Mouse (Mus musculus): ENCODE measurements around the gene Ahnak2. TPM values are rescaled to one million over a fixed set of nuclear protein-coding genes. Genes with fewer than 3 reads are reported as not detected.

Gene Ahnak2
- polyA plus RNA-seq, 1 experiment from 2014 or later, result 0.17 TPM

DNA sequence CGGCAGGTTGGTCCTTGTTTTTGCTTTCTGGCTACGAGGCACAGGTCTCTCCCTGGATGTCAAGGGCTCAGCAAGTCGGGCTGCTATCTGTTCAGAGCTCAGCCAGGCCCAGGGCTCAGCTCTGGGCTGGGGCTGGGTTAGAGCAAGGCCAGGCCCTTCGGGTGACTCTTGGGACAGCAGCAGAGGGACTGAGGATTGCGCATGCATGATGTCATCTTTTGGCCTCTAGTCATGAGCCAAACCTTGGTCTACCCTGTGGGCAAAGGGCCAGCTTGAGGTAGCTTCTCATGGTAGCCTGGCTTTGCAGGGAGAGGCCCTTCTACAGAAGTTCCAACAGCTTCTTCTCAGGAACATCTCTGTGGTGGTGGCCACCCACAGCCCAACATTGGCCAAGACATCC, 38.3 kb downstream of the Ahnak2 start:
- Histone ChIP-seq H3K4me2 (ENCODE audit: low read depth, severe bottlenecking) (no peak overlapping the region), H3K9ac (ENCODE audit: low read length) (no peak overlapping the region), H3K4me1 (ENCODE audit: control insufficient read depth, insufficient read depth, low read length) (no peaks in the 10 kb centered on the region), H3K9me3 (ENCODE audit: control insufficient read depth, low read length) (no peaks in the 10 kb centered on the region), H3K27ac (replicated peaks; ENCODE audit: low read depth, low read length) (no peak overlapping the region), H3K36me3 (ENCODE audit: control insufficient read depth, insufficient read depth, low read length) (no peaks in the 10 kb centered on the region), H3K27me3 (ENCODE audit: control insufficient read depth, insufficient read depth, low read length) (no peaks in the 10 kb centered on the region), H3K4me3 (ENCODE audit: low read depth, low read length) (no peak overlapping the region)
- WGBS, result 79% methylated on average over 5 of the region's 5 CpGs
- ATAC-seq (ENCODE audit: insufficient number of reproducible peaks, low FRiP score, low TSS enrichment, low read depth) (no peak), DNase-seq (ENCODE audit: low spot score) (no peak)

DNA sequence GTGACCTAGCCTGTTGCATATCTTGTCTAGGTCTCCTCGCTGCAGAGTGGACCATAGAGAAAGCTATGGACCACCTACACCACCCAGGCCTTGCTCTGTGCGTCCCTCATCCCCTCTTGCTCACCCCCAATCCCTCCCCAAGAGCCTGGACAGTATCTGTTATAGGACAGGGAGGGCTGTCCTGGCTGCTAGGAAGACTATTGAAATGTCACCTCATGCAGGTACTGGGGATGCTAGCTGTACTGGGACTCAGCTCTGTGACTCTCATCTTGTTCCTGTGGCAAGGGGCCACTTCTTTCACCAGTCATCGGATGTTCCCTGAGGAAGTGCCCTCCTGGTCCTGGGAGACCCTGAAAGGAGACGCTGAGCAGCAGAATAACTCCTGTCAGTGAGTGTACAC, 39.3 kb downstream of the Ahnak2 start:
- ATAC-seq (ENCODE audit: insufficient number of reproducible peaks, low FRiP score, low TSS enrichment, low read depth), result no peak

DNA sequence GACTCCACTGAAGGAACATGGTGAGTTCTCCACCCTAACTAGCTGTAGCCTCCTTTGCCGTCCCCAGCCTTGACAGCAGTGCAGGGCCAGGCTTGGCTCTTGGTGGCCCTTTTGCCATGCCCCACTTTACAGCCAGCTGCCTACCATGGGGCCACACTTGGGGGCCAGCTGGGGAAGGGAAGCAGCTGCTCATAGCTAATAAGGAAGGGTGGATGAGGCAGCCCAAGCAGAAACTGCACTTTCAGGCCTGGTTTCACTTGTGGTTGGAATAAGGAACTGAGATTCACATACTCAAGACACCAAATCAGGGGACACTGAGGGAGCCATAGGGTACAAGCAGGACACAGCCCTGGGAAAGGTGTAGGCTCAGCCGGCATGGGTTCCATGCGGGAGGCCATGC, 40.4 kb downstream of the Ahnak2 start:
- no peak overlapping the region for H3K4me3 ChIP-seq (ENCODE audit: low read depth, low read length)
- no peaks in the 10 kb centered on the region for H3K36me3 ChIP-seq (ENCODE audit: control insufficient read depth, insufficient read depth, low read length)
- DNase-seq (ENCODE audit: low spot score) (no peak), ATAC-seq (ENCODE audit: insufficient number of reproducible peaks, low FRiP score, low TSS enrichment, low read depth) (no peak)
- no peaks in the 10 kb centered on the region for H3K4me1 ChIP-seq (ENCODE audit: control insufficient read depth, insufficient read depth, low read length)
- no peak overlapping the region for H3K4me2 ChIP-seq (ENCODE audit: low read depth, severe bottlenecking)
- H3K27me3 ChIP-seq (ENCODE audit: control insufficient read depth, insufficient read depth, low read length), result no peaks in the 10 kb centered on the region
- no peak overlapping the region for H3K27ac ChIP-seq (replicated peaks; ENCODE audit: low read depth, low read length)
- H3K9me3 ChIP-seq (ENCODE audit: control insufficient read depth, low read length), result no peaks in the 10 kb centered on the region
- WGBS, result 86% methylated on average over 3 of the region's 3 CpGs
- H3K9ac ChIP-seq (ENCODE audit: low read length), result no peak overlapping the region

More for the DNA sequence above, 39.3 kb downstream of the Ahnak2 start:
- no peak overlapping the region for H3K27ac ChIP-seq (replicated peaks; ENCODE audit: low read depth, low read length)
- no peak overlapping the region for H3K4me2 ChIP-seq (ENCODE audit: low read depth, severe bottlenecking)
- H3K4me1 ChIP-seq (ENCODE audit: control insufficient read depth, insufficient read depth, low read length), result no peaks in the 10 kb centered on the region
- no peaks in the 10 kb centered on the region for H3K9me3 ChIP-seq (ENCODE audit: control insufficient read depth, low read length)
- no peaks in the 10 kb centered on the region for H3K36me3 ChIP-seq (ENCODE audit: control insufficient read depth, insufficient read depth, low read length)
- no peak for DNase-seq (ENCODE audit: low spot score)
- H3K4me3 ChIP-seq (ENCODE audit: low read depth, low read length), result no peak overlapping the region
- WGBS, result 82% methylated on average over 4 of the region's 4 CpGs
- no peak overlapping the region for H3K9ac ChIP-seq (ENCODE audit: low read length)
- no peaks in the 10 kb centered on the region for H3K27me3 ChIP-seq (ENCODE audit: control insufficient read depth, insufficient read depth, low read length)

DNA sequence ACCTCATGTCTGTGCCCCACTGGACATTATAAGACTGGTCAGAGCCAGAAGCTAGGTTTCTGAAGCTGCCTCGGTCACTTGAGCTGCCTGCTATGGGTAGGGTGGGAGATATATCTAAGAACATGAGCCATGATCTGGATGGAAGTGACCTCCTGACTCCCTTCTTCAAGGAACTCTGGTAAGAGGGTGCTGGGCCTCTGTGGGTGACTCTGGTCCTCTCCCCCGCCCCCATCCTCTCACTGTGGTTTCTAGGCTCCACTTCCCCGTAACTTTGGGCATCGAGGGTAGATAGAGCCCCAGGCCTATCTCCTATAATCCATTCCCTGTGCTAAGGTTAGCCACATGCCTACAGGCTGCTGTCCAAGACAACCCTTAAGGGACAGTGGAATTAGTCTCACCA, 41.0 kb downstream of the Ahnak2 start:
- no peaks in the 10 kb centered on the region for H3K9me3 ChIP-seq (ENCODE audit: control insufficient read depth, low read length)

DNA sequence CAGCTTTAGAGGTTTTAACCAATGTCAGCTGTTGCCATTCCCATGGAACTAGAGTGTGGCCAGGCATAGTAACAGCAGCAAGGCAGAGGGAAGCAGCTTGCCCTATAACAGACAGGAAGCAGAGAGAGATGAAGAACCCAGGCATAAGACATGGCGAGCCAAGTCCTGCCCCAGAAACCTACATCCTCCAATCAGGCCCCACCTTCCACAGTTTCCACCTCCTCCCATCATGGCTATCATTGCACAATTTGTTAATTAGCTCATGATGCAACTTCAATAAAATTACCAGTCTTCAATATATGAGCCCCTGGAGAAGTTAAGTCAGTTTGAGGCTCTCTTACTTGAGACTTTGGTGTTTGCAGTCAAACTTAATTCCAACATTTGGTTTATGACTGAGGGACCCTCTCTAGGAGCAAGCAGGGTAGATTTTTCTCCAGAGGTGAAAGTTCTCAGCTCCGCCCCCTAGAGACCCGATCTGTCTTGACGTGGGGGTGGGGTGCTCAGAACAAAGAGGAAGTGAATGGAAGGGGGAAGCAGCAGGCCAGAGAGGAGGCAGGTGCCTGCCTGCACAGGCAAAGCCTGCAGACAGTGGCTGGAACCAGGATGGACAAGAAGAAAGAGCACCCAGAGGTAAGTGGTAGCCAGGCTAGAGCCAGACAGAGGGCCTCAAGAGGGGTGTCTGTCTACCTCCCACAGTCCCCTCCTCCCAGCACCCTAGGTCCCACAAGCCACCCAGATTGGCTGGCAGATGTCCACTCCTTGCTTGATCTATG, 42.1 kb downstream of the Ahnak2 start, which contains the start of gene Pld4:
Pld4 (plus strand) TSS at position 502 of the 773 bp plus-strand sequence.
- no peak for DNase-seq (ENCODE audit: low spot score)
- WGBS, result 46% methylated on average over 4 of the region's 4 CpGs
- H3K4me1 ChIP-seq (ENCODE audit: control insufficient read depth, insufficient read depth, low read length), result no peaks in the 10 kb centered on the region
- no peaks in the 10 kb centered on the region for H3K9me3 ChIP-seq (ENCODE audit: control insufficient read depth, low read length)
- H3K36me3 ChIP-seq (ENCODE audit: control insufficient read depth, insufficient read depth, low read length), result no peaks in the 10 kb centered on the region
- no peak within 1 kb of the TSS for H3K4me3 ChIP-seq (ENCODE audit: low read depth, low read length)
- H3K27ac ChIP-seq (replicated peaks; ENCODE audit: low read depth, low read length), result no peak within 1 kb of the TSS
- H3K9ac ChIP-seq (ENCODE audit: low read length), result no peak within 1 kb of the TSS
- no peak for ATAC-seq (ENCODE audit: insufficient number of reproducible peaks, low FRiP score, low TSS enrichment, low read depth)
- H3K4me2 ChIP-seq (ENCODE audit: low read depth, severe bottlenecking), result no peak within 1 kb of the TSS
- no peaks in the 10 kb centered on the region for H3K27me3 ChIP-seq (ENCODE audit: control insufficient read depth, insufficient read depth, low read length)

More for the DNA sequence above, 41.0 kb downstream of the Ahnak2 start:
- H3K4me3 ChIP-seq (ENCODE audit: low read depth, low read length), result no peak overlapping the region
- H3K27ac ChIP-seq (replicated peaks; ENCODE audit: low read depth, low read length), result no peak overlapping the region
- 87% methylated on average over 4 of the region's 4 CpGs for WGBS
- no peaks in the 10 kb centered on the region for H3K4me1 ChIP-seq (ENCODE audit: control insufficient read depth, insufficient read depth, low read length)
- no peak overlapping the region for H3K9ac ChIP-seq (ENCODE audit: low read length)
- no peak for ATAC-seq (ENCODE audit: insufficient number of reproducible peaks, low FRiP score, low TSS enrichment, low read depth)
- no peak for DNase-seq (ENCODE audit: low spot score)
- H3K27me3 ChIP-seq (ENCODE audit: control insufficient read depth, insufficient read depth, low read length), result no peaks in the 10 kb centered on the region
- H3K4me2 ChIP-seq (ENCODE audit: low read depth, severe bottlenecking), result no peak overlapping the region
- no peaks in the 10 kb centered on the region for H3K36me3 ChIP-seq (ENCODE audit: control insufficient read depth, insufficient read depth, low read length)

DNA sequence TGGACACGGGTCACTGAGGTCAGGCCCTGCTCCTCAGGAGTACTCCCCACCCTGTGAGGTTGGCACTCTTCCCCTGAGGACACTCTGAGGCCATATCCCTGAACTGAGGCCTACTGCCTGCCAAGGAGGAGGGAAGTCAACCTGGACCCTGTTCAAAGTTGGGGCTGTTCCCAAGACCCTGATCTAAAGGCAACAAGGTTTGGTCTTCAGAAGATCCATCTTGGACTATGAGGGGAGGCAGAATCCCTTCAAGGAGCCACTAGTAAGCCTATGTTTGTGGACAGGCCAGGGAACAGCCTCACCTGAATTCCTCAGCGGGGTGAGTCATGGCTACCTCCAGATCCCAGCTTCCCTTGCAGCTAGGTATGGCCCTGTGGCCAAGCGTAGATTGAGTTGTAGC, 43.0 kb downstream of the Ahnak2 start:
- H3K27ac ChIP-seq (replicated peaks; ENCODE audit: low read depth, low read length), result no peak overlapping the region
- no peaks in the 10 kb centered on the region for H3K4me1 ChIP-seq (ENCODE audit: control insufficient read depth, insufficient read depth, low read length)
- H3K4me3 ChIP-seq (ENCODE audit: low read depth, low read length), result no peak overlapping the region
- DNase-seq (ENCODE audit: low spot score) (no peak), ATAC-seq (ENCODE audit: insufficient number of reproducible peaks, low FRiP score, low TSS enrichment, low read depth) (no peak)
- H3K4me2 ChIP-seq (ENCODE audit: low read depth, severe bottlenecking), result no peak overlapping the region
- H3K27me3 ChIP-seq (ENCODE audit: control insufficient read depth, insufficient read depth, low read length), result no peaks in the 10 kb centered on the region
- no peaks in the 10 kb centered on the region for H3K36me3 ChIP-seq (ENCODE audit: control insufficient read depth, insufficient read depth, low read length)
- 86% methylated on average over 3 of the region's 3 CpGs for WGBS
- no peak overlapping the region for H3K9ac ChIP-seq (ENCODE audit: low read length)
- no peaks in the 10 kb centered on the region for H3K9me3 ChIP-seq (ENCODE audit: control insufficient read depth, low read length)

DNA sequence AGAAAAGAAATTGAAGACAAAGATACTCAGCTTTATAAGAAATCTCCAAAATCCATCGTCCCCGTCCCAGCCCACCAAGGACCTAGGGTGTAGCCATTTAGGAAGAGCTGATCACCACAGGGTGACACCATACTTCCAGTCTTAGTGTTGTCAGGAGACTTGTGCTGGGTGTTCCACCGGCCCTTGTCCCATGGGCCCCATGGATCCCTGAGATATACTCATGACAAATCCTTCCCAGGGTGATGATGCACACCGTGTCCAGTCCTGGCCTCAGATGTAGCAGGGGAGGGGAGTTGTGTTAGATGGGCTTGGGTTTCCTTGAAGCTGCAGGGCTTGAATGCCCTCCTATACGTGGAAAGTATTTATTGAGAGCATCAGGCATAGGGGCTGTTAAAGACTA, 44.6 kb downstream of the Ahnak2 start:
- Histone ChIP-seq H3K4me1 (ENCODE audit: control insufficient read depth, insufficient read depth, low read length) (no peaks in the 10 kb centered on the region), H3K27ac (replicated peaks; ENCODE audit: low read depth, low read length) (no peak overlapping the region), H3K36me3 (ENCODE audit: control insufficient read depth, insufficient read depth, low read length) (no peaks in the 10 kb centered on the region), H3K9ac (ENCODE audit: low read length) (no peak overlapping the region), H3K4me3 (ENCODE audit: low read depth, low read length) (no peak overlapping the region), H3K27me3 (ENCODE audit: control insufficient read depth, insufficient read depth, low read length) (no peaks in the 10 kb centered on the region), H3K9me3 (ENCODE audit: control insufficient read depth, low read length) (no peaks in the 10 kb centered on the region), H3K4me2 (ENCODE audit: low read depth, severe bottlenecking) (no peak overlapping the region)
- ATAC-seq (ENCODE audit: insufficient number of reproducible peaks, low FRiP score, low TSS enrichment, low read depth), result no peak
- 85% methylated on average over 5 of the region's 5 CpGs for WGBS
- DNase-seq (ENCODE audit: low spot score), result no peak

DNA sequence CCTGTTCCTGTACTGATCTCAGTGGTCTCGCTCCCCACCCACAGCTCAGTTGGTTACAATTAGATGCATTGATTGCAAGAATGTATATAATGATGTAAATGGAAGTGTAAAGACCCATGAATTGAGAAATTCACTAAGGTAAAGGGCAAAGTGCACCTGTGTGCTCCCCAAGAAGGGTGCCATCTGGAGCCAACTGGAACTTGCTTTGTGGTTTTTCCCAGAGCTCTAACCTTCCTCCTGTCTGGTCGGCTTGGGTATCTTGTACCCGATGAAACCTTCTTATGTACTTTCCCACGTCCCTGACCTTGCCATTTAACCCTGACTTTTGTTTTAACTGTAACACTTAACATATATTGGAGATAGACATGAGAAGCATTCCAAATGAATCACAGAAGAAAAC, 46.6 kb downstream of the Ahnak2 start:
- Histone ChIP-seq H3K4me1 (ENCODE audit: control insufficient read depth, insufficient read depth, low read length) (no peaks in the 10 kb centered on the region), H3K4me3 (ENCODE audit: low read depth, low read length) (no peak overlapping the region), H3K9ac (ENCODE audit: low read length) (no peak overlapping the region), H3K9me3 (ENCODE audit: control insufficient read depth, low read length) (no peaks in the 10 kb centered on the region), H3K36me3 (ENCODE audit: control insufficient read depth, insufficient read depth, low read length) (no peaks in the 10 kb centered on the region), H3K4me2 (ENCODE audit: low read depth, severe bottlenecking) (no peak overlapping the region), H3K27me3 (ENCODE audit: control insufficient read depth, insufficient read depth, low read length) (no peaks in the 10 kb centered on the region), H3K27ac (replicated peaks; ENCODE audit: low read depth, low read length) (no peak overlapping the region)
- no peak for DNase-seq (ENCODE audit: low spot score)
- no peak for ATAC-seq (ENCODE audit: insufficient number of reproducible peaks, low FRiP score, low TSS enrichment, low read depth)
- 84% methylated on average over 4 of the region's 4 CpGs for WGBS

DNA sequence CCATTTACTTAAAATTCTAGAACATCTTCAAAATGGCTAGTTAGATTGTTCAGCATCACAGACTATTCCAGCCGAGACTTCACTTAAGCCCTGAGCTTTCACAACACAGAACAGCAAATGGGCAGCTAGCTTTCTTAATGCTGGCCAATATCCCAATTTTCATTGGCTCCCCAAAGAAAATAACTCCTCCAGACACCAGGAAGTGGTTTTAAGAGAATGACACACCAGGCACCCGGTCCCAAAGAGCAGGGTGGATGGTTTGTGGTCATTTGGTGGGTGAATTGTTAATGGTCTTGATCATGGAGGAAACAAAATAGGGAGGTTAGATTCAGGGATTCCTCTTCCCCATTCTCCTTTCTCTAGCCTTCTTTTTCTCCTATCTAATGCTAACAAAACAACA, 50.1 kb downstream of the Ahnak2 start:
- Histone ChIP-seq H3K9me3 (ENCODE audit: control insufficient read depth, low read length) (no peaks in the 10 kb centered on the region), H3K27ac (replicated peaks; ENCODE audit: low read depth, low read length) (no peak overlapping the region), H3K9ac (ENCODE audit: low read length) (no peak overlapping the region), H3K4me3 (ENCODE audit: low read depth, low read length) (no peak overlapping the region), H3K36me3 (ENCODE audit: control insufficient read depth, insufficient read depth, low read length) (no peaks in the 10 kb centered on the region), H3K27me3 (ENCODE audit: control insufficient read depth, insufficient read depth, low read length) (no peaks in the 10 kb centered on the region), H3K4me2 (ENCODE audit: low read depth, severe bottlenecking) (no peak overlapping the region), H3K4me1 (ENCODE audit: control insufficient read depth, insufficient read depth, low read length) (no peaks in the 10 kb centered on the region)
- no peak for DNase-seq (ENCODE audit: low spot score)
- ATAC-seq (ENCODE audit: insufficient number of reproducible peaks, low FRiP score, low TSS enrichment, low read depth), result no peak
- WGBS, result 56% methylated on average over 2 of the region's 2 CpGs
